Mouse (Mus musculus) ovary, adult 18-20 months (tissue): ENCODE measurements at regions not wholly inside any gene's neighbourhood (a gene's known extent, or its start where the extent isn't known, plus 50 kb on each side); places are given as distances from the start of the nearest gene placed in this dataset.

Experiments
- DNase-seq: peaks from one replicate; pipeline ENCODE4 v3.0.0; 2022; ENCODE audit warnings: low spot score, mixed read lengths

- no peak for DNase-seq
These were observed 219.8 kb downstream of the Gm9733 start for GRCm38 (mm10) chr3:15112177-15112838.

- no peak for DNase-seq
These were observed 213.3 kb downstream of the Gm9733 start for GRCm38 (mm10) chr3:15118634-15119356.

- no peak for DNase-seq
These were observed 205.4 kb downstream of the Gm9733 start for GRCm38 (mm10) chr3:15126736-15127135.

GRCm38 (mm10) chr3:15128370-15128769 is 203.7 kb downstream of the Gm9733 start:
- no peak for DNase-seq

GRCm38 (mm10) chr3:15128960-15129359 is 203.1 kb downstream of the Gm9733 start:
- no peak for DNase-seq

- no peak for DNase-seq
These were observed 202.3 kb downstream of the Gm9733 start for GRCm38 (mm10) chr3:15129729-15130369.

GRCm38 (mm10) chr3:15132136-15132535 is 200.0 kb downstream of the Gm9733 start:
- no peak for DNase-seq

GRCm38 (mm10) chr3:15139550-15139949 is 192.6 kb downstream of the Gm9733 start:
- DNase-seq: no peak

- no peak for DNase-seq
These were observed 178.4 kb downstream of the Gm9733 start for GRCm38 (mm10) chr3:15153710-15154109.

- peak; percentile 7 for DNase-seq
These were observed 177.9 kb downstream of the Gm9733 start for GRCm38 (mm10) chr3:15154153-15154552.

GRCm38 (mm10) chr3:15156681-15157080 is 175.4 kb downstream of the Gm9733 start:
- no peak for DNase-seq

GRCm38 (mm10) chr3:15157842-15158241 is 174.3 kb downstream of the Gm9733 start:
- no peak for DNase-seq

- DNase-seq: no peak
These were observed 173.2 kb downstream of the Gm9733 start for GRCm38 (mm10) chr3:15158926-15159325.

GRCm38 (mm10) chr3:15159965-15160714 is 172.0 kb downstream of the Gm9733 start:
- DNase-seq: no peak

- DNase-seq: no peak
These were observed 156.3 kb downstream of the Gm9733 start for GRCm38 (mm10) chr3:15175811-15176210.

GRCm38 (mm10) chr3:15179079-15179812 is 152.9 kb downstream of the Gm9733 start:
- no peak for DNase-seq

- DNase-seq: no peak
These were observed 151.0 kb downstream of the Gm9733 start for GRCm38 (mm10) chr3:15181111-15181510.

GRCm38 (mm10) chr3:15186731-15187130 is 145.4 kb downstream of the Gm9733 start:
- no peak for DNase-seq

- DNase-seq: peak; percentile 15
These were observed 137.7 kb downstream of the Gm9733 start for GRCm38 (mm10) chr3:15194362-15194761.

GRCm38 (mm10) chr3:15196101-15196500 is 136.0 kb downstream of the Gm9733 start:
- no peak for DNase-seq

- DNase-seq: no peak
These were observed 134.0 kb downstream of the Gm9733 start for GRCm38 (mm10) chr3:15198086-15198485.

- no peak for DNase-seq
These were observed 131.8 kb downstream of the Gm9733 start for GRCm38 (mm10) chr3:15200309-15200708.
